Mouse (Mus musculus): ENCODE data around the gene Zbtb39. TPM values are rescaled to one million over a fixed set of nuclear protein-coding genes. Genes with fewer than 3 reads are reported as not detected.
A peak's percentile ranks its signal among the peaks of the same experiment; 100 is the strongest.

The Zbtb39 gene
- polyA plus RNA-seq, 1 experiment from 2014 or later = 3.7 TPM

DNA sequence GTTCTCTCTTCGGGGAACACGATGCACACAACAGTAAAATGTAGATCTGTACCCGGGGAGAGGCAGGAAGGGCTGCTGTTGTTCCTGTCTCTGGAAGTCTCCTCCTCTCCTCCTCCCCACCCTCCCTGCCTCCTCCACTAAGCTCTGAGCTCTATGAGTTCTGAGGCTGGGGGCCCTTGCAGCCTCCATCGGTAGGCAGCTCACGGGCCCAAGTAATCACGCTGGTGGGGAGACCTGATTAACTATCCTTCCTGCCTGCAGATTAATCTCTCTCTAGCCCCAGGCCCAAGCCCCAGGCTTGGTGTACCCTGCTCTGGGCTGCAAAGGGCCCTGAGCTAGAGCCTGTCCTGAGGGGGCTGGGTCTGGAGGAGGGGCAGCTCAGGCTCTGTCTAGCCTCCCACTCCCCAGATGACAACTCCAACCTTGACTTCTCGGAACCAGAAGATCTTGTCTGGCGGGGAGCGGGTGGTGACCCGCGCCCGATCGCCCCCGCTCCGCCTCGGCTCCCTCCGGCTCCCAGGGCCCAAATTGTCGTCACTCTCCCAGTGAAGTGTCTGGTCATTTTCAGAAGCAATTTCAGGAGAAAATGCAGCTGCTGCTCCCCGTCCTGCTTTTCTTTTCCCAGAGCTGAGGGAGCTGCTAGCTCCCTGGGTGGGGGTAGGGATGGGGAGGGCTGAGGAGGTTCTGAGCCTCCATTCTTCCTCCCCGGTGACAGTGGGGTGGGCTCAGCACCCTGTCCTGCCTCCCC, 17.5 kb upstream of the Zbtb39 start:
- WGBS = 11% methylated on average over 20 of the region's 20 CpGs
- H3K36me3 ChIP-seq = no peaks in the 10 kb centered on the region
- peaks cover 24% of the 10 kb centered on the region for H3K4me1 ChIP-seq (replicated peaks)
- H3K9ac ChIP-seq = peak overlapping the region; percentile 49
- peak; percentile 55; the same call in 1 of the 2 replicates for ATAC-seq (ENCODE audit: low FRiP score)
- 0 out of 2 replicates have a peak overlapping the region, but pooled peaks have one; percentile 4 for H3K4me3 ChIP-seq
- no peaks in the 10 kb centered on the region for H3K9me3 ChIP-seq
- H3K27ac ChIP-seq = peak overlapping the region; percentile 44; the same call in 1 of the 2 replicates
- H3K4me2 ChIP-seq = peak overlapping the region; percentile 35
- peaks cover 15% of the 10 kb centered on the region; the same call in 1 of the 2 replicates for H3K27me3 ChIP-seq

DNA sequence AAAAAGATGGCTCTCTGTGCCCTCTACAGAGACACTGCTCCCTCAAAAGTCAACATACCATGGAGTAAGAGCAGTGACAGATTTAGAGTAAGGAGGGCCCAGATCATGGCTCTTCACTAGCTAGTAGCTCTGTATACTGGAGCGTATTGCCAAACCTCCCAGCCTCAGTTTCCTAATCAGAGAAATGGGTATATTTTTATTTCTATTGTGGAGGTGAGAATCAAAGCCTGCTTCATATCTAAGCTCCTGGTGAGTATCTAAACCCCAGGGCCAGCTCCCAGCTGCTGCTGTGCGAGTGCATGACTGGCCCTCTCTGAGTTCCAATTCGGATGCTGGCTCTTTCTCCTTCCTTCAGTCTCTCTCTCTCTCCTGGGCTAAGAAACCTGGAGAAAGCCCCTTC, 15.2 kb upstream of the Zbtb39 start, which contains the start of gene Tac2:
Tac2 (plus strand) TSS at position 301 of the 400 bp plus-strand sequence.
- H3K27me3 ChIP-seq = peaks cover 23% of the 10 kb centered on the region; the same call in 1 of the 2 replicates
- no peak within 1 kb of the TSS for H3K27ac ChIP-seq
- no peak within 1 kb of the TSS for H3K4me3 ChIP-seq
- H3K4me1 ChIP-seq (replicated peaks) = peaks cover 30% of the 10 kb centered on the region
- H3K36me3 ChIP-seq = no peaks in the 10 kb centered on the region
- no peak for ATAC-seq (ENCODE audit: low FRiP score)
- 83% methylated on average over 3 of the region's 3 CpGs for WGBS
- no peak within 1 kb of the TSS for H3K4me2 ChIP-seq
- H3K9ac ChIP-seq = no peak within 1 kb of the TSS
- H3K9me3 ChIP-seq = no peaks in the 10 kb centered on the region

DNA sequence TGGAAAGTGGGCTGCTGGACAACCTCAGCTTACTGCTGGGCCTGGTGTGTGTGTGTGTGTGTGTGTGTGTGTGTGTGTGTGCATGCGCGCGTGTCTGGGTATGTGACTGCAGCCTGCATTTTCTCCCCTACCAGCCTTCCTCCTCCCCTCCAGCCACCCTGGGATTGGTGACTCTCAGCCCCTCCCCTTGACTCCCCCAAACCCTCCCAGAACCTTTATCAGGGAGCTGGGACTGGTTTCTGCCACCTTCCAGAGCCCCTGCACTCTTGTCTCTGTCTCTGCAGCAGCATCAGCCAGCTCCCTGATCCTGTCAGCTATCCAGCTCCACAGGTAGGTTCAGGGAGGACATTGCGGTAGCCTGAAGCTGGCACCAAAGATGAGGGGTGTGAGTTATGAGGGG, 14.2 kb upstream of the Zbtb39 start:
- peaks cover 27% of the 10 kb centered on the region; the same call in 1 of the 2 replicates for H3K27me3 ChIP-seq
- H3K9me3 ChIP-seq = no peaks in the 10 kb centered on the region
- no peak overlapping the region for H3K27ac ChIP-seq
- H3K4me2 ChIP-seq = no peak overlapping the region
- no peak overlapping the region for H3K4me3 ChIP-seq
- ATAC-seq (ENCODE audit: low FRiP score) = no peak
- H3K36me3 ChIP-seq = no peaks in the 10 kb centered on the region
- H3K9ac ChIP-seq = no peak overlapping the region
- peaks cover 31% of the 10 kb centered on the region for H3K4me1 ChIP-seq (replicated peaks)
- 90% methylated on average over 3 of the region's 4 CpGs for WGBS

DNA sequence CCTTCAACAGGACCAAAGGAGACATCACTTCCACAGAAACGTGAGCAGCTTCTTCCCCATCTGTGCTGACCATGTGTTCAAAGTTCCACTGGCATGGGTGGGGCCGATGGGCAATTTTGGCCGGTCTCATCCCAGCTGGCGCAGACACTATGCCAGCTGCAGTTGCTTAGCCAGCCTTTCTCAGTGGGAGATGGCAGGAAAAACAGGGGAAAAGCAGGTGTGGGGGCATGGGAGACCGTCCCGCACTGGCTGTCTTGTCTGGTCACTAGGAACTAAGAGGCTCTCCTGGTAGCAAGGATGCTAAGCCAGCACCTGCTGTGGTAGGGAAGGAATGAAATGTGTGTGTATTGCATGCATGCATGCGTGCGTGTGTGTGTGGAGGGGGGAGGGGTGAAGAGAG, 10.9 kb upstream of the Zbtb39 start:
- ATAC-seq (ENCODE audit: low FRiP score) = 0 out of 2 replicates have a peak, but pooled peaks have one; percentile 21
- Histone ChIP-seq H3K4me1 (replicated peaks) (peaks cover 21% of the 10 kb centered on the region), H3K27me3 (0 out of 2 replicates have a peak, but pooled peaks cover 18% of the 10 kb centered on the region), H3K27ac (no peak overlapping the region), H3K36me3 (no peaks in the 10 kb centered on the region), H3K9me3 (no peaks in the 10 kb centered on the region), H3K4me3 (no peak overlapping the region), H3K9ac (no peak overlapping the region), H3K4me2 (no peak overlapping the region)
- WGBS = 77% methylated on average over 8 of the region's 8 CpGs

DNA sequence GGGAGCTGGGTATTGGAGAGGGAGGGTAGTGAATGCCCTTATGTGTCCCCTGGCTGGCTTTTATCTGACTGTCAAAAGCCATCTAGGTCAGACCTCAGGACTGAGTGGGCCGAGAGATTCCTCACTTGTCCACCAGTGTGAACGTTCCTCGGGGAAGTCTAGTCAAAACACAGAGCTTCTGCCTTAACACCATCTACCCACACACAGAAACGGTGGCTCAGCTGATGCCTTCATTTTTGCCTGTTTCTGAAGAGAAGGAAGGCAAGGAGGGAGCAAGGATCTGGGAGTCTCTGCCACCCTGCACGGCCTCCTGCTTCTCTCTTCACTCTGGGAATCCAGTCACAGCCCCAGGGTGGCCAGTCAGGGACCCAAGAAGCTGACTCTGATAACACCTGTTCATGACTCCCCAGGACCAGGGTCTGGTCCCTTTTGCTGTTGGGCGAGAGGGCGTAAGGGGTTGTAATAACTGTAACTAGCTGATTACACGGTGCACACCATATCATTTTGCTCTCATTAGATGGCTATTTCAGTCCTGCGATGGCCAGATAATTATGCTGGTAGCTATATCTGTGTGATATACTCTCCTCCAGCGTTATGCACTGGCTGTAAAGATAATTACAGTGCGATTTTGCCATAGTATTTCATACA, 8.9 kb upstream of the Zbtb39 start:
- Histone ChIP-seq H3K27me3 (0 out of 2 replicates have a peak, but pooled peaks cover 22% of the 10 kb centered on the region), H3K4me3 (no peak overlapping the region), H3K9me3 (no peaks in the 10 kb centered on the region), H3K36me3 (no peaks in the 10 kb centered on the region), H3K9ac (peak overlapping the region; percentile 24; the same call in 1 of the 2 replicates), H3K27ac (peak overlapping the region; percentile 40), H3K4me1 (replicated peaks) (peaks cover 21% of the 10 kb centered on the region), H3K4me2 (no peak overlapping the region)
- ATAC-seq (ENCODE audit: low FRiP score) = no peak
- WGBS = 61% methylated on average over 11 of the region's 11 CpGs

DNA sequence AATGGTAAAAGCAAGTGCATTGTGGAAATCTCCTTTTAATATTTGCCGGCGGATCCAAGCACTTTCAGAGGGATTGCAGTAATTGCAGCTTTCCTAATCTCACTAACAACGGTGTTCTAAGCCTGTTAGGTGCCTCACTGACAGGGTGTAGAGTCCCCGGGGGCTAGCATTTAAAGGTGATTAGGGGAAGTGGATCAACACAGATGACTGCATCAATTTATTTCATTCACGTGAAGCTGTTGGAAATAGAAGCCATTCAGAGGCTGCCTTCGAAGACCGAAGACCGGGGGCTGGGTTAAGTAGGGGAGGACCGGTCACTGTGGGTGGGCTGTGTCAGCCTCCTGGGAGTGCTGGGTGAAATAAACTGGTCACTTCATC, 8.4 kb upstream of the Zbtb39 start:
- H3K27ac ChIP-seq = peak overlapping the region; percentile 40; the same call in 1 of the 2 replicates
- no peaks in the 10 kb centered on the region for H3K36me3 ChIP-seq
- H3K27me3 ChIP-seq = 0 out of 2 replicates have a peak, but pooled peaks cover 17% of the 10 kb centered on the region
- ATAC-seq (ENCODE audit: low FRiP score) = no peak
- H3K9me3 ChIP-seq = no peaks in the 10 kb centered on the region
- WGBS = 33% methylated on average over 9 of the region's 9 CpGs
- peaks cover 21% of the 10 kb centered on the region for H3K4me1 ChIP-seq (replicated peaks)
- H3K4me3 ChIP-seq = no peak overlapping the region
- H3K4me2 ChIP-seq = no peak overlapping the region
- no peak overlapping the region for H3K9ac ChIP-seq

DNA sequence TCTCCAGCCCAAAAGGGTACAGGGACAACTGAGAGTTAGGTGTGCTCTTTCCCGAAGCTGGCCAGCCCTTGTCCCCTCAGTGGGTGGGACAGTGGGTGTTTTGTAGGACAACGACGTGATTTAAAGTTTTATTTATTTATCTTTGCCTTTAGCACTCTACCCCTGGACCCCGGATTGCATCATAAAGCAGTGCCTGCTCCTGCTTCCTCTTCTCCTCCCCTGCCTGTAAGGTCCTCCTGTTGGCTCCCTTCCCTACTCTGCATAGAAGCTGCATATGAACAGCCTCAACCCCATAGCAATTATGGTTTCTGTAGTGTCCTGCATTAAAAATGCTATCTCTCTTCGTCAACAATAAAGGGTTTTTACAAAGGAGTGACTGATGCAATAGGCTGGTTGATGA, 7.9 kb upstream of the Zbtb39 start:
- H3K4me1 ChIP-seq (replicated peaks) = peaks cover 21% of the 10 kb centered on the region
- WGBS = 43% methylated on average over 5 of the region's 5 CpGs
- no peak for ATAC-seq (ENCODE audit: low FRiP score)
- H3K4me2 ChIP-seq = no peak overlapping the region
- H3K27ac ChIP-seq = peak overlapping the region; percentile 40; the same call in 1 of the 2 replicates
- 0 out of 2 replicates have a peak, but pooled peaks cover 19% of the 10 kb centered on the region for H3K27me3 ChIP-seq
- H3K9ac ChIP-seq = no peak overlapping the region
- no peaks in the 10 kb centered on the region for H3K36me3 ChIP-seq
- no peaks in the 10 kb centered on the region for H3K9me3 ChIP-seq
- H3K4me3 ChIP-seq = no peak overlapping the region

DNA sequence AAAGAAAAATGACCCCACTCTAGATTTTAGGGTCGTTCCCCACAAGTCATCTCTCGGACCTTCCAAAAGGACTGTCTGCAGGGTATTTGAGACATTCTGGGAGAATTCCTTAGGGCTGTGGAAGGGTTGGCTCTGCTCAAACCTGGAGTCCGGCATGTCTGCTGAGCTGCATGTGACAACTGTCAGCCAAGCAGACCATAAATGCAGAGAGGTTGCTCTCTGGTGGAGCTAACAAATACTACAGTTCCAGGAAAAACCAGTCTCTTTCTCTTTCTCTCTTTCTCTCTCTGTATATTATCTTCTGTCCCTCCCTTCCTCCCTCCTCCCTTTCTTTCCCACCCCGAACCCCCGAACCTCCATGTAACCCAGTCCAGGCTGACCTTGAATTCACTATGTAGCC, 4.9 kb upstream of the Zbtb39 start:
- H3K9me3 ChIP-seq = no peaks in the 10 kb centered on the region
- no peak for ATAC-seq (ENCODE audit: low FRiP score)
- H3K4me3 ChIP-seq = no peak overlapping the region
- H3K4me1 ChIP-seq (replicated peaks) = peaks cover 18% of the 10 kb centered on the region
- H3K9ac ChIP-seq = no peak overlapping the region
- 0 out of 2 replicates have a peak, but pooled peaks cover 12% of the 10 kb centered on the region for H3K27me3 ChIP-seq
- H3K36me3 ChIP-seq = no peaks in the 10 kb centered on the region
- no peak overlapping the region for H3K27ac ChIP-seq
- H3K4me2 ChIP-seq = no peak overlapping the region
- WGBS = 59% methylated on average over 5 of the region's 5 CpGs

DNA sequence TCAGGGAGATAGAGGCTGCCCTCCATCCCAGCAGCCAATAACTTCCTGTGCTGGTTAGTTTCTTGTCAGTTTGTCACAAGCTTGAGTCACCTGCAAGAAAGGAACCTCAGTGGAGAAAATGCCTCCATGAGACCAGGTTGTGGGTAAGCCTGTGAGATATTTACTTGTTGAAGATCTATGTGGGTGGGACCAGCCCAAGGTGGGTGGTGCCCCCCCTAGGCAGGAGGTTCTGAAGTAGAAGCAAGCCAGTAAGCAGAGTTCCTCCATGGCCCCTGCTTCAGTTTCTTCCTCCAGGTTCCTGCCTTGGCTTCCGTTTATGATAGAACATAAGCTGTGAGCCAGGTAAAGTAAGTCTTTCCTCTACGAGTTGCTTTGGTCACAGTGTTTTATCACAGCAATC, 3.1 kb upstream of the Zbtb39 start:
- peaks cover 19% of the 10 kb centered on the region for H3K4me1 ChIP-seq (replicated peaks)
- H3K4me2 ChIP-seq = no peak overlapping the region
- H3K9me3 ChIP-seq = no peaks in the 10 kb centered on the region
- no peak overlapping the region for H3K4me3 ChIP-seq
- H3K27me3 ChIP-seq = 0 out of 2 replicates have a peak, but pooled peaks cover 7% of the 10 kb centered on the region
- H3K9ac ChIP-seq = no peak overlapping the region
- no peak for ATAC-seq (ENCODE audit: low FRiP score)
- H3K27ac ChIP-seq = no peak overlapping the region
- WGBS = 82% methylated on average over 2 of the region's 2 CpGs
- H3K36me3 ChIP-seq = no peaks in the 10 kb centered on the region; the same call in 1 of the 2 replicates

DNA sequence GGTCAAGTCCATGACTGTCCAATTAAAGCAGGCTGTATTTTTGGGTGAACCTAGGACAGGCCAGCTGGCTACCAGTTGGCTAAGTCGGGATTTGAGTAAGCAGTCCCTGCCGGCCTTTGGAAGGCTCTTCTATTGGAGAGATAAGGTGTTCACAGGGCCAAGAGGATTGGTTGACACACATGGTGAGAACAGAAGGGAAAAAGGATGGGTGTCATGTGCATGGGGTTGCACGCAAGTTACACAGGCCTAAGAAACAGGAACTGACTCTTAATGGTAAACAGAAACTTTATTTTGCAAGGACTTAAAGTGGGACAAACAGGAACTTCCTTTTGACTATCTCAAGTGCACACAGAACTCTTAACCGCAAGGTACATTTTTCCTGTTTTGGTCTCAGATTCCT, 2.4 kb upstream of the Zbtb39 start:
- Histone ChIP-seq H3K27me3 (0 out of 2 replicates have a peak, but pooled peaks cover 7% of the 10 kb centered on the region), H3K9ac (no peak overlapping the region), H3K36me3 (peaks cover 6% of the 10 kb centered on the region), H3K9me3 (no peaks in the 10 kb centered on the region), H3K4me1 (replicated peaks) (peaks cover 19% of the 10 kb centered on the region), H3K27ac (no peak overlapping the region), H3K4me2 (no peak overlapping the region), H3K4me3 (no peak overlapping the region)
- 80% methylated on average over 4 of the region's 4 CpGs for WGBS
- no peak for ATAC-seq (ENCODE audit: low FRiP score)

DNA sequence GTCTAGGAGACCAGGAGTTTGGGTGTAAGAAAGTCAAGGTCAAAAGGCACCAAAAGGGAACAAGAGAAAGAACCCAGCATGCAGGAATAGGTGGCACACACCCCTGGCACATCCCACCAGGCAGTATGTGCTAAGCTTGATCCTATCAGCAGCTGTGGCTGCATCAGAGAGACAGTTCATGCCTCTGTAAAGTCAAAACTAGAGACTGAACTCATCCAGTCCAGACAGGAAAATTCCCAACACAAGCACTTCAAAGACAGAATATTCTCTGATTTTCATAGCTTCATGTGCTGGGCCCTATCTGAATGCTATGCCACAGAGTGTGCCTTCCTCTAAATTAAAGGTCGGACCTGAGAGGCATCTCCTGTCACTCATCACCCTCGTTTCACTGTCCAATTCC, 1.8 kb upstream of the Zbtb39 start:
- no peak for ATAC-seq (ENCODE audit: low FRiP score)
- WGBS = 30% methylated on average over 2 of the region's 2 CpGs
- H3K4me1 ChIP-seq (replicated peaks) = peaks cover 19% of the 10 kb centered on the region
- peaks cover 13% of the 10 kb centered on the region for H3K36me3 ChIP-seq
- H3K4me2 ChIP-seq = no peak overlapping the region
- no peak overlapping the region for H3K27ac ChIP-seq
- no peak overlapping the region for H3K4me3 ChIP-seq
- H3K9ac ChIP-seq = no peak overlapping the region
- 0 out of 2 replicates have a peak, but pooled peaks cover 7% of the 10 kb centered on the region for H3K27me3 ChIP-seq
- H3K9me3 ChIP-seq = no peaks in the 10 kb centered on the region

DNA sequence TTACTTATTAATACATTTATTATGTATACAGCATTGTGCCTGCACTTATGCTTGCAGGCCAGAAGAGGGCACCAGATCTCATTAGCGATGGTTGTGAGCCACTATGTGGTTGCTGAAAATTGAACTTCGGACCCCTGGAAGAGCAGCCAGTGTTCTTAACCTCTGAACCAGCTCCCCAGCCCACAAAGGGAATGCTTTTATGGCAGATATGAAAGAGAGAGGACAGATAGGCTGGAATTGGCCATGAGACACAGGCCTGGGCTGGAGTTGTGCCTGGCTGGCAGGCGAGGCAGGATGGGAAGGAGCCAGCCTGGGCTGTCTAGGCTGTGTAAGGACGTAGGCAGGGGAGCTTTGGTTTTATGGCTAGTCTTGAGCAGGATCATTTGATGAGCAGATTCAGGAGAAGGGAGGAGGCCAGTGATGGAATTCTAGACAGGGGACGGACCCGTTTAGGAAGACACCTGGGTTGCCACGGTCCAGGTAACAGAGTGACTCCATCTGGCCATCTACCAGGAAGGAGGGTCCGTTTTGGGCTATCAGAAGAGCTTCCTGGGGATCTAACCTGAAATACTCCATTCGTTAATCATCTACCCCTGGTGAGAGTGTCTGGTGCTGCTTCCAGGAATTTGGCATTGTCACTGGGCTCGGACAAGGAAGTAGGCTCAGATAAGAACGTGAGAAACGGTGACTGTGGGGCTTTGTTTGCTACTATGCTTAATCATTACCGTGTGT, 1.0 kb upstream of the Zbtb39 start:
- H3K4me1 ChIP-seq (replicated peaks) = peaks cover 19% of the 10 kb centered on the region
- no peak overlapping the region for H3K9ac ChIP-seq
- no peak overlapping the region; the same call in 1 of the 2 replicates for H3K4me3 ChIP-seq
- H3K9me3 ChIP-seq = no peaks in the 10 kb centered on the region
- 0 out of 2 replicates have a peak, but pooled peaks cover 7% of the 10 kb centered on the region for H3K27me3 ChIP-seq
- peaks cover 20% of the 10 kb centered on the region for H3K36me3 ChIP-seq
- ATAC-seq (ENCODE audit: low FRiP score) = 0 out of 2 replicates have a peak, but pooled peaks have one; percentile 2
- H3K27ac ChIP-seq = no peak overlapping the region
- 54% methylated on average over 13 of the region's 13 CpGs for WGBS
- H3K4me2 ChIP-seq = no peak overlapping the region

Data from hindbrain, embryonic 13.5 days (tissue).